Mouse (Mus musculus): ENCODE results near the gene Gm20388. TPM values are rescaled to one million over a fixed set of nuclear protein-coding genes. Genes with fewer than 3 reads are reported as not detected.

Gm20388 gene
- polyA plus RNA-seq, 1 experiment from 2014 or later: 7.4 TPM

GRCm38 (mm10) chr8:120288122-120288908 lies 377.7 kb downstream of the Gm20388 start:
- Histone ChIP-seq H3K27ac (ENCODE audit: low read length) (no peak overlapping the region), H3K27me3 (ENCODE audit: control insufficient read depth, insufficient read depth, low read length) (no peaks in the 10 kb centered on the region), H3K9ac (ENCODE audit: low read length) (no peak overlapping the region), H3K4me2 (ENCODE audit: low read depth, low read length) (no peak overlapping the region), H3K36me3 (ENCODE audit: control insufficient read depth, insufficient read depth, low read length) (no peaks in the 10 kb centered on the region), H3K9me3 (replicated peaks; ENCODE audit: control insufficient read depth, low read length) (no peaks in the 10 kb centered on the region), H3K4me1 (ENCODE audit: control insufficient read depth, insufficient read depth, low read length) (peaks cover 65% of the 10 kb centered on the region), H3K4me3 (replicated peaks; ENCODE audit: low read length) (no peak overlapping the region)
- 44% methylated on average over 21 of the region's 21 CpGs for WGBS
- ATAC-seq (ENCODE audit: insufficient read depth, low FRiP score): peak; percentile 12; the same call in 1 of the 2 replicates

- WGBS: 81% methylated on average over 7 of the region's 7 CpGs
- H3K36me3 ChIP-seq (ENCODE audit: control insufficient read depth, insufficient read depth, low read length): no peaks in the 10 kb centered on the region
- H3K4me3 ChIP-seq (replicated peaks; ENCODE audit: low read length): no peak overlapping the region
- H3K27ac ChIP-seq (ENCODE audit: low read length): no peak overlapping the region
- peaks cover 62% of the 10 kb centered on the region for H3K4me1 ChIP-seq (ENCODE audit: control insufficient read depth, insufficient read depth, low read length)
- no peaks in the 10 kb centered on the region for H3K27me3 ChIP-seq (ENCODE audit: control insufficient read depth, insufficient read depth, low read length)
- H3K4me2 ChIP-seq (ENCODE audit: low read depth, low read length): no peak overlapping the region
- ATAC-seq (ENCODE audit: insufficient read depth, low FRiP score): no peak
- no peak overlapping the region for H3K9ac ChIP-seq (ENCODE audit: low read length)
- no peaks in the 10 kb centered on the region for H3K9me3 ChIP-seq (replicated peaks; ENCODE audit: control insufficient read depth, low read length)
Measured at GRCm38 (mm10) chr8:120289191-120289590, 378.6 kb downstream of the Gm20388 start.

GRCm38 (mm10) chr8:120289698-120290181 lies 379.1 kb downstream of the Gm20388 start:
- Histone ChIP-seq H3K4me3 (replicated peaks; ENCODE audit: low read length) (no peak overlapping the region), H3K4me2 (ENCODE audit: low read depth, low read length) (no peak overlapping the region), H3K9ac (ENCODE audit: low read length) (peak overlapping the region; percentile 22; the same call in 1 of the 2 replicates), H3K27ac (ENCODE audit: low read length) (no peak overlapping the region), H3K9me3 (replicated peaks; ENCODE audit: control insufficient read depth, low read length) (no peaks in the 10 kb centered on the region), H3K36me3 (ENCODE audit: control insufficient read depth, insufficient read depth, low read length) (no peaks in the 10 kb centered on the region), H3K27me3 (ENCODE audit: control insufficient read depth, insufficient read depth, low read length) (no peaks in the 10 kb centered on the region), H3K4me1 (ENCODE audit: control insufficient read depth, insufficient read depth, low read length) (peaks cover 61% of the 10 kb centered on the region)
- ATAC-seq (ENCODE audit: insufficient read depth, low FRiP score): no peak
- WGBS: 37% methylated on average over 10 of the region's 10 CpGs

- no peak overlapping the region for H3K9ac ChIP-seq (ENCODE audit: low read length)
- H3K27me3 ChIP-seq (ENCODE audit: control insufficient read depth, insufficient read depth, low read length): no peaks in the 10 kb centered on the region
- H3K4me1 ChIP-seq (ENCODE audit: control insufficient read depth, insufficient read depth, low read length): peaks cover 61% of the 10 kb centered on the region
- no peaks in the 10 kb centered on the region for H3K9me3 ChIP-seq (replicated peaks; ENCODE audit: control insufficient read depth, low read length)
- ATAC-seq (ENCODE audit: insufficient read depth, low FRiP score): no peak
- H3K27ac ChIP-seq (ENCODE audit: low read length): no peak overlapping the region
- no peaks in the 10 kb centered on the region for H3K36me3 ChIP-seq (ENCODE audit: control insufficient read depth, insufficient read depth, low read length)
- no peak overlapping the region for H3K4me3 ChIP-seq (replicated peaks; ENCODE audit: low read length)
- no peak overlapping the region for H3K4me2 ChIP-seq (ENCODE audit: low read depth, low read length)
- WGBS: 68% methylated on average over 15 of the region's 15 CpGs
Measured at GRCm38 (mm10) chr8:120290614-120291013, 380.0 kb downstream of the Gm20388 start.

- H3K27ac ChIP-seq (ENCODE audit: low read length): no peak overlapping the region
- peaks cover 64% of the 10 kb centered on the region for H3K4me1 ChIP-seq (ENCODE audit: control insufficient read depth, insufficient read depth, low read length)
- no peak overlapping the region for H3K9ac ChIP-seq (ENCODE audit: low read length)
- no peak for ATAC-seq (ENCODE audit: insufficient read depth, low FRiP score)
- no peaks in the 10 kb centered on the region for H3K9me3 ChIP-seq (replicated peaks; ENCODE audit: control insufficient read depth, low read length)
- no peak overlapping the region for H3K4me2 ChIP-seq (ENCODE audit: low read depth, low read length)
- no peak overlapping the region for H3K4me3 ChIP-seq (replicated peaks; ENCODE audit: low read length)
- WGBS: 87% methylated on average over 9 of the region's 9 CpGs
- H3K27me3 ChIP-seq (ENCODE audit: control insufficient read depth, insufficient read depth, low read length): no peaks in the 10 kb centered on the region
- H3K36me3 ChIP-seq (ENCODE audit: control insufficient read depth, insufficient read depth, low read length): no peaks in the 10 kb centered on the region
Measured at GRCm38 (mm10) chr8:120291650-120292049, 381.0 kb downstream of the Gm20388 start.

GRCm38 (mm10) chr8:120292316-120293107 lies 381.9 kb downstream of the Gm20388 start:
- Histone ChIP-seq H3K9me3 (replicated peaks; ENCODE audit: control insufficient read depth, low read length) (no peaks in the 10 kb centered on the region), H3K4me2 (ENCODE audit: low read depth, low read length) (no peak overlapping the region), H3K4me1 (ENCODE audit: control insufficient read depth, insufficient read depth, low read length) (peaks cover 68% of the 10 kb centered on the region), H3K4me3 (replicated peaks; ENCODE audit: low read length) (no peak overlapping the region), H3K27me3 (ENCODE audit: control insufficient read depth, insufficient read depth, low read length) (no peaks in the 10 kb centered on the region), H3K27ac (ENCODE audit: low read length) (peak overlapping the region; percentile 38; the same call in 1 of the 2 replicates), H3K9ac (ENCODE audit: low read length) (no peak overlapping the region), H3K36me3 (ENCODE audit: control insufficient read depth, insufficient read depth, low read length) (no peaks in the 10 kb centered on the region)
- ATAC-seq (ENCODE audit: insufficient read depth, low FRiP score): no peak
- 62% methylated on average over 8 of the region's 8 CpGs for WGBS

GRCm38 (mm10) chr8:120293421-120294357 lies 383.0 kb downstream of the Gm20388 start:
- Histone ChIP-seq H3K4me2 (ENCODE audit: low read depth, low read length) (no peak overlapping the region), H3K4me1 (ENCODE audit: control insufficient read depth, insufficient read depth, low read length) (peaks cover 67% of the 10 kb centered on the region), H3K27ac (ENCODE audit: low read length) (peak overlapping the region; percentile 38; the same call in 1 of the 2 replicates), H3K36me3 (ENCODE audit: control insufficient read depth, insufficient read depth, low read length) (no peaks in the 10 kb centered on the region), H3K27me3 (ENCODE audit: control insufficient read depth, insufficient read depth, low read length) (no peaks in the 10 kb centered on the region), H3K9me3 (replicated peaks; ENCODE audit: control insufficient read depth, low read length) (no peaks in the 10 kb centered on the region), H3K9ac (ENCODE audit: low read length) (peak overlapping the region; percentile 38), H3K4me3 (replicated peaks; ENCODE audit: low read length) (no peak overlapping the region)
- no peak; the same call in 1 of the 2 replicates for ATAC-seq (ENCODE audit: insufficient read depth, low FRiP score)
- WGBS: 58% methylated on average over 18 of the region's 18 CpGs

GRCm38 (mm10) chr8:120294982-120295870 lies 384.6 kb downstream of the Gm20388 start:
- H3K4me2 ChIP-seq (ENCODE audit: low read depth, low read length): peak overlapping the region; percentile 19; the same call in 1 of the 2 replicates
- H3K9me3 ChIP-seq (replicated peaks; ENCODE audit: control insufficient read depth, low read length): no peaks in the 10 kb centered on the region
- no peaks in the 10 kb centered on the region for H3K27me3 ChIP-seq (ENCODE audit: control insufficient read depth, insufficient read depth, low read length)
- peak overlapping the region; percentile 56 for H3K9ac ChIP-seq (ENCODE audit: low read length)
- H3K4me1 ChIP-seq (ENCODE audit: control insufficient read depth, insufficient read depth, low read length): peaks cover 64% of the 10 kb centered on the region
- H3K36me3 ChIP-seq (ENCODE audit: control insufficient read depth, insufficient read depth, low read length): no peaks in the 10 kb centered on the region
- peak; percentile 14; the same call in 1 of the 2 replicates for ATAC-seq (ENCODE audit: insufficient read depth, low FRiP score)
- no peak overlapping the region for H3K4me3 ChIP-seq (replicated peaks; ENCODE audit: low read length)
- WGBS: 32% methylated on average over 17 of the region's 17 CpGs
- peak overlapping the region; percentile 46 for H3K27ac ChIP-seq (ENCODE audit: low read length)
